Mouse (Mus musculus) heart, adult 2 months (tissue): ENCODE results near the gene Cisd3.

Experiments used
- CTCF ChIP-seq: fragments of 200-600 bp; IDR thresholded peaks from 2 replicates; pipeline ENCODE4 v1.8.1; 2022; ENCODE audit warnings: antibody characterized with exemption, mild to moderate bottlenecking, moderate library complexity
- EP300 ChIP-seq: fragments of 200-500 bp; IDR thresholded peaks from 2 replicates; pipeline ENCODE4 v1.6.1; 2011; ENCODE audit warnings: low read depth, low read length, control low read depth; ENCODE audit not compliant: insufficient read depth
- POLR2A ChIP-seq: fragments of 200-500 bp; IDR thresholded peaks from 2 replicates; pipeline ENCODE4 v1.6.1; 2011; ENCODE audit warnings: mild to moderate bottlenecking, low read depth, low read length, control low read depth; ENCODE audit not compliant: insufficient read depth

- TF ChIP-seq POLR2A (no peak), CTCF (no peak), EP300 (no peak)
These were observed 35.3 kb upstream of the Cisd3 start for GRCm38 (mm10) chr11:97650341-97650740.
